Mouse (Mus musculus): ENCODE measurements around the gene Fam167b.
A peak's percentile ranks its signal among the peaks of the same experiment; 100 is the strongest.

The Fam167b gene

GRCm38 (mm10) chr4:129578466-129578865 is at the start of gene Fam167b:
Gene Fam167b (minus strand): TSS chr4:129578549.
- no peak for DNase-seq (ENCODE audit: low spot score)

- no peak for DNase-seq (ENCODE audit: low spot score)
Measured at GRCm38 (mm10) chr4:129626035-129626434, 47.7 kb upstream of the Fam167b start.

GRCm38 (mm10) chr4:129625496-129625895 is 47.1 kb upstream of the Fam167b start:
- DNase-seq (ENCODE audit: low spot score), result no peak

GRCm38 (mm10) chr4:129625029-129625370 is 46.7 kb upstream of the Fam167b start:
- no peak for DNase-seq (ENCODE audit: low spot score)

- peak; percentile 89 for DNase-seq (ENCODE audit: low spot score)
Measured at GRCm38 (mm10) chr4:129624281-129625028, 46.1 kb upstream of the Fam167b start.

- DNase-seq (ENCODE audit: low spot score), result peak; percentile 58
Measured at GRCm38 (mm10) chr4:129623681-129624091, 45.3 kb upstream of the Fam167b start, which contains the start of gene Ccdc28b. Gene Ccdc28b (minus strand): TSS chr4:129623947.

GRCm38 (mm10) chr4:129622803-129623535 is 44.6 kb upstream of the Fam167b start:
- DNase-seq (ENCODE audit: low spot score), result no peak

- DNase-seq (ENCODE audit: low spot score), result no peak
Measured at GRCm38 (mm10) chr4:129622120-129622802, 43.9 kb upstream of the Fam167b start.

GRCm38 (mm10) chr4:129621283-129621841 is 43.0 kb upstream of the Fam167b start:
- DNase-seq (ENCODE audit: low spot score), result no peak

- no peak for DNase-seq (ENCODE audit: low spot score)
Measured at GRCm38 (mm10) chr4:129620419-129621282, 42.3 kb upstream of the Fam167b start.

- peak; percentile 92 for DNase-seq (ENCODE audit: low spot score)
Measured at GRCm38 (mm10) chr4:129618786-129619691, 40.7 kb upstream of the Fam167b start, which contains the start of gene Iqcc. Gene Iqcc (minus strand): TSS chr4:129619099.

GRCm38 (mm10) chr4:129618031-129618430 is 39.7 kb upstream of the Fam167b start:
- DNase-seq (ENCODE audit: low spot score), result no peak

GRCm38 (mm10) chr4:129617121-129617641 is 38.8 kb upstream of the Fam167b start:
- no peak for DNase-seq (ENCODE audit: low spot score)

- no peak for DNase-seq (ENCODE audit: low spot score)
Measured at GRCm38 (mm10) chr4:129616631-129617030, 38.3 kb upstream of the Fam167b start.

- no peak for DNase-seq (ENCODE audit: low spot score)
Measured at GRCm38 (mm10) chr4:129615801-129616290, 37.5 kb upstream of the Fam167b start.

- DNase-seq (ENCODE audit: low spot score), result peak; percentile 74
Measured at GRCm38 (mm10) chr4:129614093-129614492, 35.7 kb upstream of the Fam167b start, which contains the start of gene Dcdc2b. Gene Dcdc2b (minus strand): TSS chr4:129614257.

- DNase-seq (ENCODE audit: low spot score), result no peak
Measured at GRCm38 (mm10) chr4:129610472-129610871, 32.1 kb upstream of the Fam167b start.

- no peak for DNase-seq (ENCODE audit: low spot score)
Measured at GRCm38 (mm10) chr4:129610026-129610425, 31.7 kb upstream of the Fam167b start.

- no peak for DNase-seq (ENCODE audit: low spot score)
Measured at GRCm38 (mm10) chr4:129609139-129609631, 30.8 kb upstream of the Fam167b start.
